Mouse (Mus musculus) left cerebral cortex, adult 2 months (tissue): ENCODE measurements around the gene Ankrd55. TPM values are rescaled to one million over a fixed set of nuclear protein-coding genes. Genes with fewer than 3 reads are reported as not detected.

Source experiments
- DNase-seq, 2 experiments: peaks; one replicate each; pipeline ENCODE4 v3.0.0; 2021 to 2022; ENCODE audit warnings: low spot score in 2 of 2, mixed read lengths in 1 of 2; ENCODE audit errors: extremely low spot score in 1 of 2
- H3K27ac ChIP-seq: fragments of 200-600 bp; 2 replicates; pipeline ENCODE4 v1.8.1; 2022
- H3K4me3 ChIP-seq: fragments of 200-600 bp; 2 replicates; pipeline ENCODE4 v1.8.1; 2022
- CTCF ChIP-seq: fragments of 200-600 bp; IDR thresholded peaks from 2 replicates; pipeline ENCODE4 v1.8.1; 2022; ENCODE audit warnings: antibody characterized with exemption, mild to moderate bottlenecking, moderate library complexity
- intact Hi-C: fragments of 180-260 bp; cut with DNase I; formaldehyde crosslinking; loops from one replicate; pipeline ENCODE4 v1.15.1; 2025
- total RNA-seq, 2 experiments: library from RNA; stranded (reverse); gene quantifications; 2 replicates each; pipeline ENCODE4 v1.2.3; 2021

Ankrd55 gene
- total RNA-seq, 2 experiments from 2014 or later, result 3.6 to 4.1 TPM

DNA sequence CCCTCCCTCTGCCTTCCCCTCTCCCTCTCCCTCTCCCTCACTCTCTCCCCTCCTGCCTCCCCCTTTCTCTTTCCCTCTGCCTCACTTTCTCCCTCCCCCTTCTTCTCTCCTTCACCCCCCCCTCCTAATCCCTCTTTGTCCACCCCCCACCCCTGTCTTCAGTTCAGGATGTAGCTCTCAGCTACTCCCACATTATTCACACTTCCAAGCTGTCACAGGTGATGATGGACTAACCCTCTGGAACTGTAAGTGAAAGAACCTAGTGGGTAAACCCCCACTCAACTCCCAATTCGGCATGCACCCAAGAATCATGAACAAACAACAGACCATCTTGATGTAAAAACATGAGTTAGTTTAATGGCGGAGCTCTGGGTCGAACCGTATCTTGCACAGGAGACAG, 122.2 kb downstream of the Ankrd55 start:
- no peak overlapping the region for H3K4me3 ChIP-seq
- no peak for DNase-seq
- intact Hi-C loops, result no loop called here
- TF ChIP-seq CTCF, result no peak
- no peak overlapping the region for H3K27ac ChIP-seq

DNA sequence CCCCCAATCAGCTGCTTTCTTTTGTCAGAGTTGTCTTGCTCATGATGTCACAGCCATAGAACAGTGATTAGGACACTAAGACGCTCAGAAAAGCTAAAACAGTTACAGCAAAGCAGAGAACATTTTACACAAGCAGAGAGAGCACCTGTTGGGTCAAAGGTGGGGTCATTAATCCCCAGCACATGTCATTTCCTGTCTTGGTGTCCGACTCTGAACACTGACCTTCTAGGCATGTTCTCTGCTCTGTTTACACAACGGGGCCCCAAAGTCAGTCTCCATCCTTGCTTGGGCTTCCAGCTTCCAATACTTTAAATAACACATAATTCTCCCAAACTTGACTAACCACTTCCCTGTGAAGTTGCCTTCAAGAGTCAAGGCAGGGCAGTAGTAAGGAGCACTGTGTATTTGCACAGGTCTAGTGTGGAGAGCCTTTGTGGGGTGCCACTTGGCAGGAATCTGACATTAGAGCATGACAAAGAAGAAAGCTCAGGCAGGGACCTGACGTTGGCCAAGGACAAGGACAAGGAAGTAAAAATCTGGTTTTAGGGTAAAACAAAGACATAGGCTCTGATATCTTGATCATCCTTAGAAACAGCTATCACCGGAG, 123.1 kb downstream of the Ankrd55 start:
- intact Hi-C loops, result no loop called here
- no peak for DNase-seq
- Histone ChIP-seq H3K27ac (no peak overlapping the region), H3K4me3 (no peak overlapping the region)
- no peak for TF ChIP-seq CTCF

- intact Hi-C loops, result no loop called here
- TF ChIP-seq CTCF, result no peak
- no peak overlapping the region for H3K4me3 ChIP-seq
- H3K27ac ChIP-seq, result no peak overlapping the region
- DNase-seq, result no peak
Observed at GRCm38 (mm10) chr13:112412251-112412650, 124.0 kb downstream of the Ankrd55 start.

DNA sequence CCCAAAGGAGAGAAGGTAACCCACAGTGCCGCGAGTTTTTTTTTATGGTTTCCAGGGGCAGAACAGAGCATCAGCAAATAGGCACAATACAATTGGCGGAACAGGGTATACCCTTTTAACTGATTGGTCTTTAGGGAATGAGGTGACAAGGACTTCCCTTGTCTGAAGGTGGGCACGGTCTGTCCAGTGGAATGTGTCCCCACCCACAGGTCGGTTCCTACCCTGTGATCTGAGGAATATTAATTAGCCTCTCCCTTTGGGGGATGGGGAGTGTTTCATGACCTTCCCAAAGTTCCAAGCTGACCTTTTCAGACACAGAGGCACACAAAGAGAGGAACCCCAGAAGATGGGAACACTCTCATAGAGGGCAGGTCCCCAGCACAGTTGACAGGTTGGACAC, 124.6 kb downstream of the Ankrd55 start:
- H3K4me3 ChIP-seq, result no peak overlapping the region
- no peak overlapping the region for H3K27ac ChIP-seq
- TF ChIP-seq CTCF, result no peak
- no peak for DNase-seq
- intact Hi-C loops, result no loop called here

DNA sequence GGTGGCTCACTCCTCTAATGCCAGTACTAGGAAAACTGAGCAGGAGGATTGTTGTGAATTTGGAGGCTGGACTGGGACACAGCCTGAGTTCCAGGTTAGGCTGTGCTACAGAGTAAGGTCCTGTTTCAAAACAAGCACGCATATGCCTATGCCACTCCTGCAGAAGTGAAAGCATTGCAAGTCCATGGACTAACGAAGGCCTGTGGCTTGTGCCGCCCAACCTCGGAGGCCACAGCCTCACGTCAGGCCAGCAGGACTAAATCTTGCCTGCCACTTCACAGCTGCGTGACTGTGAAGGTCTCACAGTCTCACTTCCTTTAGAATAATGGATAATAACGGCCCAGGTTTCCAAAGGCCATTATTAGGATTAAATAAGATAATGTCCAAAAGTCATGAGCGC, 125.4 kb downstream of the Ankrd55 start:
- no peak for DNase-seq
- no peak overlapping the region for H3K27ac ChIP-seq
- intact Hi-C loops, result no loop called here
- TF ChIP-seq CTCF, result no peak
- H3K4me3 ChIP-seq, result no peak overlapping the region

- intact Hi-C loops, result no loop called here
- TF ChIP-seq CTCF, result no peak
- Histone ChIP-seq H3K27ac (no peak overlapping the region), H3K4me3 (no peak overlapping the region)
- DNase-seq, result no peak
Observed at GRCm38 (mm10) chr13:112415896-112416295, 127.6 kb downstream of the Ankrd55 start.

DNA sequence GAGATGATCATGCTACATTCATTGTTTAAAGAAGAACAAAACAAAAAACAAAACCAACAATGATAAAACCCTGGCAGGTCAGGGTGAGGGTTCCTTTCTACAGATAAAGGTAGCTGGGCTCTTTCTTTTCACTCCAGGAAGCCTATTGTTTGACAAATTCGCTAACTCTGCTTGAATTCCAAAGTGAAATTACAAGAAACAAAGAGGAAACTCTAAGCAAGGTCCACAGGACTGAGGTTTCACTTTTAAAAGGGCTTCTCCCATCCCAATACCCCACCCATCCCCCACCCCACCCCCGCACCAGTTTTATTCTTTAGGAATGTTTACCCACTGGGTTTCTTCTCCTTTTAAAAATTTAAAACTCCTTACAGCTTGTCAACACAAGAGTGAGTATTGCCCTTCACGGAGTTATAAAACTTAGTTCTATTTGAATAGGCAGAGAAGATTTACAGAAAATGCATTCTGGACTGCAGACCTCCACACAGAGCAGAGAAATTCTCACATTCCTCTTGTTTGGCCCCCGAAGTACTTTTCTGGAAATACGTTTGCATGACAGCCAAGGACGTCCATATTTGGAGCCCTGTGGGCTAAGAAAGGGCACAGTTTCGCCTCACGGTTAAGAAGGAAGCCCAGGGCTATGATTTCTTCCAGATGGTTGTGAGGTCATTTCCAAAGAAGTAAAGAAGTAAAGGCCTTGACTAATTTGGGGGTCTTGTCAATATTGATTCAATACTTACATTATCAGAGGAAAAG, 128.3 kb downstream of the Ankrd55 start:
- no peak for DNase-seq
- H3K4me3 ChIP-seq, result no peak overlapping the region
- H3K27ac ChIP-seq, result no peak overlapping the region
- TF ChIP-seq CTCF, result no peak
- intact Hi-C loops, result no loop called here

DNA sequence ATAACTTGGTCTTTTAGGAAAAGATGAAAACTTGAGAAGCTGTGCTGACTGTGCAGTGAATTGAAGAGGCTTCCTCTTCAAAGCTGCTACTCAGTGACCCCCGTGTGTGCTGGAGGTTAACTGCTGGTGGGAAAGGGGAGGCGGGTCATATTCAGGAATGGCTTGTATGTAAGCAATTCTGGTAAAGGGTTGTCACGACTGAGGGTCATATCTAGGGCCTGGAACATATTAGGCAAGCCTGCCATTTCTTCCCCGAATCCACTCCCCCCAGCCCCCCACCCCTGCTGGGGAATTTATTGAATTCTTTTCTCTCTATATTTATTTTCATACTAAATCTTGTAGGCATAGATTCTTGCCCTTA, 128.9 kb downstream of the Ankrd55 start:
- DNase-seq, result no peak
- intact Hi-C loops, result no loop called here

DNA sequence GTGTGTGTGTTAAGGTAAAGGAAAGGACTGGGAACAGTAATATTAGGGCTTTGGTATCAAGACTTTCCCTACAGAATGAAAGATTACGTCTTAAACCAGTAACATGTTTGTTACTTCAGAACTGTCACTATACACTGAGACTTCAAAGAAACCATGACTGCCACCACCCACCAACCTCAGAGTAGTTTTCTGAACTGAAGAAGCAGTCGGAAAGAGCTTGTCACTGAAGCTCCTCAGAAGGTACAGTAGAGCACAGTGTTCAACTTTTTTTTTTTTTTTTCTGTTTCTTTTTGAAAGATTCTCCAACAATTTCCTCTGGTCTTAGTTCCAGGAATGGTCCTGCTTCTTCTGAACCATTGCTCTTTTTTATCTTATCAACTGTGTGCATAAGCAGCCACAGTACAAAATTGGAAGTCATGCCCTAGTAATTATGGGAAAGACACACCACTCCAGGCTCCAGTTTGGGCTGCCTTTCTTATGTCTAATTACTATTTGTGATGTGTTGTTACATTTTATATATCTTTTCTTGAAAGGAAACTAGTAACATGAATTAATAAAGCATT, 129.7 kb downstream of the Ankrd55 start:
- no peak for TF ChIP-seq CTCF

More for the DNA sequence above, 128.9 kb downstream of the Ankrd55 start:
- no peak for TF ChIP-seq CTCF
- H3K27ac ChIP-seq, result no peak overlapping the region
- H3K4me3 ChIP-seq, result no peak overlapping the region

DNA sequence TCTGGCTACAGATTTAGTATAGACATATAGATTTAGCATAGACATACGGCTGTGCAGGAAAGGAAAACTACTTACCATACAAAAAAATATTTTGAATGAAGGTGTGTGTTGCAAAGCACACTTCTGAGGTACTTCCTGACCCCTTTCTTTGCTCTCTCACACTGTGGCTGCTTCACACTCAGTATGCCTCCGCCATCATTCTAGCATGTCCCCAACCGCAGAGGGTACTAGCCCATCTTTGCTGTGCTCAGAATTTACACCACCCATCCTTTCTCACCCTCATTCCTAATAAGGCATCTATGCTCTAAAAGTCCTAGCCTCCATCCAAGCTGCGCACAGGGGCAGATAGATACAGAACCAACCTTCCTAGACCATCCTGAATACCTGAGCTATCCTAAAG, 130.3 kb downstream of the Ankrd55 start:
- no peak overlapping the region for H3K27ac ChIP-seq
- intact Hi-C loops, result no loop called here
- no peak overlapping the region for H3K4me3 ChIP-seq
- no peak for DNase-seq
- TF ChIP-seq CTCF, result no peak

More for the DNA sequence above, 129.7 kb downstream of the Ankrd55 start:
- no peak overlapping the region for H3K27ac ChIP-seq
- no peak for DNase-seq
- intact Hi-C loops, result no loop called here
- no peak overlapping the region for H3K4me3 ChIP-seq

DNA sequence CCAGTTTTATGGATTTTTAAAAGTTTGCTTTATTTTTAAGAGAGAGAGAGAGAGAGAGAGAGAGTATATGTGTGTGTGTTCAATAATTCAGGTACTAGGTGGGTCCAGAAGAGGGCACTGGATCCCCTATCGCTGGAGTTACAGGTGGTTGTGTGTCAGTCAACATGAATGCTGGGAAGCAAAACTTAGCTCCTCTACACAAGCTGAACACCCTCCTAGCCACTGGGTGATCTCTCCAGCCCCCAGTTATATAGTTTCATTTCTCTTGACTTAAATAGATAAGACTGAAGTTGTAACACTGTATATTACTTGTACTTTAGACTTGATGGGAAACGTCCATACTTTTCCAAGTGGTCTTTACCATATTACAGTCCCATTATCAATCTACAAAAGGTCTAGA, 136.0 kb downstream of the Ankrd55 start:
- intact Hi-C loops, result no loop called here
- no peak for TF ChIP-seq CTCF
- Histone ChIP-seq H3K4me3 (no peak overlapping the region), H3K27ac (no peak overlapping the region)
- DNase-seq, result no peak

- H3K27ac ChIP-seq, result no peak overlapping the region
Observed at GRCm38 (mm10) chr13:112424635-112425034, 136.4 kb downstream of the Ankrd55 start.

More at GRCm38 (mm10) chr13:112424635-112425034, 136.4 kb downstream of the Ankrd55 start:
- H3K4me3 ChIP-seq, result no peak overlapping the region
- no peak for DNase-seq
- intact Hi-C loops, result no loop called here
- no peak for TF ChIP-seq CTCF
